Mouse (Mus musculus) E14TG2a.4 (cell line): Measurements from ENCODE around the gene Gstt1.

Source experiments
- CTCF ChIP-seq: conservative IDR thresholded peaks from 2 replicates; pipeline ENCODE4 v1.5.1; 2014; ENCODE audit warnings: low read length
- NANOG ChIP-seq: IDR thresholded peaks from 2 replicates; pipeline ENCODE4 v1.6.1; 2014; ENCODE audit warnings: borderline replicate concordance, low read length, mixed read lengths
- POU5F1 ChIP-seq: IDR thresholded peaks from 2 replicates; pipeline ENCODE4 v1.6.1; 2014; ENCODE audit warnings: low read length, borderline replicate concordance

DNA sequence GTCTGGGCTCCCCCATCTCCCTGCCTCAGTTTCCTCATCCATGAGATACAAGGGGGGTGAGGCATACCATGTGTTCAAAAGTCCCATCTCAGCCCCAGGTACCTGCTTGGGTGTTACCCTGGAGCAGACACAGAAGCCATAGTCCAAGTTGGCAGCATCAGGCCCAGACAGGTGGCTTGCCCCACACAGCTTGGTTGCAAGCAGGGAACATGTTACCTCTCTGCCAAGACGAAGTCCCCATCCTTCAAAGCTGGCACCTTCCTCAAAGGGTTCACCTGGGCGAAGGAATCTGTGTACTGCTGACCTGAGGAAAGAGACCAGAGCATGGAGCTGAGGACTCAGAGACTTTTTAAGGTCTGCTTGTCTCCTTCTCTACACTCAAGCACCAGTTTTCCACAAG is 20.5 kb downstream of the Gstt1 start:
- TF ChIP-seq CTCF (no peak), NANOG (no peak), POU5F1 (no peak)
